Mouse (Mus musculus) cerebellum, adult 2 months (tissue): ENCODE data around the gene Tsks.

Experiments
- CTCF ChIP-seq: fragments of 200-500 bp; IDR thresholded peaks from 2 replicates; pipeline ENCODE4 v1.5.1; 2011; ENCODE audit warnings: low read depth, mild to moderate bottlenecking, control low read depth, low read length, moderate library complexity, borderline replicate concordance; ENCODE audit not compliant: insufficient read depth
- POLR2A ChIP-seq: fragments of 200-500 bp; IDR thresholded peaks from 2 replicates; pipeline ENCODE4 v1.6.1; 2011; ENCODE audit warnings: low read length, control low read depth, borderline replicate concordance; ENCODE audit not compliant: insufficient read depth

GRCm38 (mm10) chr7:44959874-44960511, 17.0 kb downstream of the Tsks start:
- TF ChIP-seq CTCF (no peak), POLR2A (no peak)
